Mouse (Mus musculus) CH12.LX (cell line): Measurements from ENCODE around the gene Gm21560. TPM values are rescaled to one million over a fixed set of nuclear protein-coding genes. Genes with fewer than 3 reads are reported as not detected.
"Not testable (repeated sequence)": the region's sequence is repeated elsewhere in the genome, so short reads cannot be mapped to it uniquely, and the experiment has no call there.

ENCODE experiments used
- DNase-seq: peaks from one replicate; pipeline ENCODE4 v3.0.0-alpha.2; 2013; ENCODE audit errors: extremely low read depth
- H3K27ac ChIP-seq: 2 replicates; pipeline ENCODE4 v1.5.1; 2012; ENCODE audit warnings: low read depth, mild to moderate bottlenecking, control low read depth, moderate library complexity; ENCODE audit not compliant: insufficient read depth
- H3K27me3 ChIP-seq: replicated peaks from 2 replicates; pipeline ENCODE3; 2012; ENCODE audit warnings: inconsistent platforms
- H3K36me3 ChIP-seq, 2 experiments: replicated peaks in 1 of 2; 2 replicates each; pipeline versions ENCODE3 to v1.6.1; 2012; ENCODE audit warnings: inconsistent platforms in 1 of 2, low read length in 1 of 2, mild to moderate bottlenecking in 1 of 2, mixed read lengths in 1 of 2, moderate library complexity in 1 of 2; ENCODE audit not compliant: control insufficient read depth in 1 of 2, insufficient read depth in 1 of 2
- H3K4me1 ChIP-seq, 2 experiments: 2 replicates each; pipeline ENCODE4 v1.6.1; 2012; ENCODE audit warnings: inconsistent platforms in 1 of 2, moderate library complexity in 1 of 2; ENCODE audit not compliant: insufficient read depth in 2 of 2, control insufficient read depth in 1 of 2
- H3K4me2 ChIP-seq: 2 replicates; pipeline ENCODE4 v1.6.1; 2012; ENCODE audit warnings: low read depth, mild to moderate bottlenecking, control low read depth; ENCODE audit not compliant: poor library complexity, insufficient read depth, severe bottlenecking
- H3K4me3 ChIP-seq, 3 experiments: fragments of 150-350 bp in 1 of 3; sonication (generic) in 1 of 3; replicated peaks in 1 of 3; 2 replicates each; pipeline versions ENCODE3 to v1.5.1; 2011 to 2012; ENCODE audit warnings: low read depth in 2 of 3, low read length in 2 of 3, mild to moderate bottlenecking in 2 of 3, moderate library complexity in 2 of 3, control low read depth in 1 of 3, improper control_type of control experiment in 1 of 3, inconsistent platforms in 1 of 3, mixed read lengths in 1 of 3; ENCODE audit not compliant: poor library complexity in 1 of 3
- H3K79me2 ChIP-seq: replicated peaks from 2 replicates; pipeline ENCODE4 v1.6.1; 2012; ENCODE audit warnings: mild to moderate bottlenecking, moderate library complexity; ENCODE audit not compliant: control insufficient read depth, poor library complexity, insufficient read depth, severe bottlenecking; ENCODE audit errors: extremely low read depth
- H3K9ac ChIP-seq: 2 replicates; pipeline ENCODE4 v1.6.1; 2012; ENCODE audit warnings: low read depth, mild to moderate bottlenecking, control low read depth, moderate library complexity; ENCODE audit not compliant: insufficient read depth
- H3K9me3 ChIP-seq: replicated peaks from 2 replicates; pipeline ENCODE3; 2012; ENCODE audit warnings: low read length, inconsistent platforms, mixed read lengths
- dilution Hi-C: fragments of 300-500 bp; cut with MboI; formaldehyde crosslinking; loops from 2 replicates; pipeline ENCODE4 v1.14.3; 2020; ENCODE audit warnings: low sequenced_read_pairs; ENCODE audit not compliant: extremely low pct_unique_long_range_greater_than_20kb, extremely low pct_ligation_motif_present
- in situ Hi-C: fragments of 300-500 bp; cut with MboI; formaldehyde crosslinking; loops from 3 replicates; pipeline ENCODE4 v1.14.3; 2019; ENCODE audit warnings: low sequenced_read_pairs, low pct_ligation_motif_present, low pct_unique_long_range_greater_than_20kb, mixed read lengths
- polyA plus RNA-seq: library from polyadenylated mRNA; unstranded; fragments of >175 nt; gene quantifications from 2 replicates; pipeline ENCODE4 v1.2.1, GENCODE M21; 2012; ENCODE audit warnings: low read depth; ENCODE audit not compliant: insufficient read length
- total RNA-seq, 2 experiments: library from RNA; depleted of rRNA; stranded (reverse); fragments of 300-350 nt in 1 of 2; fragments of >200 nt in 1 of 2; gene quantifications; 2 replicates each; pipeline ENCODE4 v1.2.3; 2012 to 2014

The Gm21560 gene
- total RNA-seq (2012; rRNA removed) (not detected in 2 replicates), total RNA-seq (2014; rRNA removed) (not detected in 2 replicates), polyA plus RNA-seq (not detected in 2 replicates)

GRCm38 (mm10) chr14:6219192-6219591, at the start of gene Gm21560:
Gm21560 (minus strand) TSS chr14:6219292.
- H3K4me3 ChIP-seq, in situ Hi-C loops: not testable (repeated sequence)

GRCm38 (mm10) chr14:6163538-6163937, 55.6 kb downstream of the Gm21560 start:
- H3K9me3 ChIP-seq, H3K9ac ChIP-seq, H3K27ac ChIP-seq, H3K79me2 ChIP-seq, H3K4me3 ChIP-seq, in situ Hi-C loops, dilution Hi-C loops, DNase-seq, H3K36me3 ChIP-seq, H3K4me2 ChIP-seq, H3K27me3 ChIP-seq, H3K4me1 ChIP-seq: not testable (repeated sequence)

More at GRCm38 (mm10) chr14:6219192-6219591, at the start of gene Gm21560:
- H3K4me2 ChIP-seq, H3K36me3 ChIP-seq, H3K9ac ChIP-seq, H3K27ac ChIP-seq, H3K4me1 ChIP-seq, dilution Hi-C loops, H3K9me3 ChIP-seq, H3K27me3 ChIP-seq, H3K79me2 ChIP-seq, DNase-seq: not testable (repeated sequence)

- H3K27me3 ChIP-seq, DNase-seq, H3K9ac ChIP-seq, H3K4me3 ChIP-seq, H3K4me1 ChIP-seq, H3K4me2 ChIP-seq, H3K79me2 ChIP-seq, in situ Hi-C loops, H3K36me3 ChIP-seq, H3K27ac ChIP-seq, H3K9me3 ChIP-seq, dilution Hi-C loops: not testable (repeated sequence)
Measured at GRCm38 (mm10) chr14:6161085-6161484, 58.0 kb downstream of the Gm21560 start.

Other genes with a start within 250 kb of the Gm21560 start
- gene Gm3453, start 240.2 kb downstream of the Gm21560 start, total RNA-seq (2012; rRNA removed) = not detected in 2 replicates
- gene Gm3453, start 240.2 kb downstream of the Gm21560 start, total RNA-seq (2014; rRNA removed) = not detected in 2 replicates
- gene Gm3453, start 240.2 kb downstream of the Gm21560 start, polyA plus RNA-seq = not detected in 2 replicates
- not detected in 2 replicates for gene Gm6337, start 161.0 kb downstream of the Gm21560 start, total RNA-seq (2012; rRNA removed)
- gene Gm6337, start 161.0 kb downstream of the Gm21560 start, total RNA-seq (2014; rRNA removed) = not detected in 2 replicates
- gene Gm6337, start 161.0 kb downstream of the Gm21560 start, polyA plus RNA-seq = not detected in 2 replicates
- gene Gm8206, start 125.3 kb downstream of the Gm21560 start, total RNA-seq (2012; rRNA removed) = not detected in 2 replicates
- not detected in 2 replicates for gene Gm8206, start 125.3 kb downstream of the Gm21560 start, total RNA-seq (2014; rRNA removed)
- not detected in 2 replicates for gene Gm8206, start 125.3 kb downstream of the Gm21560 start, polyA plus RNA-seq
- not detected in 2 replicates for gene Gm3468, start 110.6 kb downstream of the Gm21560 start, total RNA-seq (2012; rRNA removed)
- gene Gm3468, start 110.6 kb downstream of the Gm21560 start, total RNA-seq (2014; rRNA removed) = not detected in 2 replicates
- not detected in 2 replicates for gene Gm3468, start 110.6 kb downstream of the Gm21560 start, polyA plus RNA-seq
- not detected in 2 replicates for gene Gm3476, start 93.5 kb downstream of the Gm21560 start, total RNA-seq (2012; rRNA removed)
- not detected in 2 replicates for gene Gm3476, start 93.5 kb downstream of the Gm21560 start, total RNA-seq (2014; rRNA removed)
- not detected in 2 replicates for gene Gm3476, start 93.5 kb downstream of the Gm21560 start, polyA plus RNA-seq
- not detected in 2 replicates for gene Gm3411, start 68.0 kb upstream of the Gm21560 start, total RNA-seq (2012; rRNA removed)
- not detected in 2 replicates for gene Gm3411, start 68.0 kb upstream of the Gm21560 start, total RNA-seq (2014; rRNA removed)
- gene Gm3411, start 68.0 kb upstream of the Gm21560 start, polyA plus RNA-seq = not detected in 2 replicates
- gene Gm21103, start 85.6 kb upstream of the Gm21560 start, total RNA-seq (2012; rRNA removed) = not detected in 2 replicates
- gene Gm21103, start 85.6 kb upstream of the Gm21560 start, total RNA-seq (2014; rRNA removed) = not detected in 2 replicates
- not detected in 2 replicates for gene Gm21103, start 85.6 kb upstream of the Gm21560 start, polyA plus RNA-seq
- gene Gm3618, start 124.4 kb upstream of the Gm21560 start, total RNA-seq (2012; rRNA removed) = not detected in 2 replicates
- not detected in 2 replicates for gene Gm3618, start 124.4 kb upstream of the Gm21560 start, total RNA-seq (2014; rRNA removed)
- gene Gm3618, start 124.4 kb upstream of the Gm21560 start, polyA plus RNA-seq = not detected in 2 replicates
- gene Gm16440, start 171.0 kb upstream of the Gm21560 start, total RNA-seq (2012; rRNA removed) = not detected in 2 replicates
- gene Gm16440, start 171.0 kb upstream of the Gm21560 start, total RNA-seq (2014; rRNA removed) = not detected in 2 replicates
- not detected in 2 replicates for gene Gm16440, start 171.0 kb upstream of the Gm21560 start, polyA plus RNA-seq
- not detected in 2 replicates for gene Gm3591, start 193.2 kb upstream of the Gm21560 start, total RNA-seq (2012; rRNA removed)
- gene Gm3591, start 193.2 kb upstream of the Gm21560 start, total RNA-seq (2014; rRNA removed) = not detected in 2 replicates
- gene Gm3591, start 193.2 kb upstream of the Gm21560 start, polyA plus RNA-seq = not detected in 2 replicates
- gene Gm3594, start 225.3 kb upstream of the Gm21560 start, total RNA-seq (2012; rRNA removed) = not detected in 2 replicates
- not detected in 2 replicates for gene Gm3594, start 225.3 kb upstream of the Gm21560 start, total RNA-seq (2014; rRNA removed)
- not detected in 2 replicates for gene Gm3594, start 225.3 kb upstream of the Gm21560 start, polyA plus RNA-seq